Mouse (Mus musculus) left cerebral cortex, adult 8-10 months (tissue): ENCODE data around the gene Pmm2. TPM values are rescaled to one million over a fixed set of nuclear protein-coding genes. Genes with fewer than 3 reads are reported as not detected.

ENCODE experiments used
- DNase-seq, 2 experiments: peaks; one replicate each; pipeline ENCODE4 v3.0.0; 2022; ENCODE audit warnings: low spot score in 2 of 2
- total RNA-seq, 4 experiments: library from RNA; stranded (reverse); gene quantifications; 2 replicates each; pipeline ENCODE4 v1.2.4; 2022

The Pmm2 gene
- total RNA-seq, 4 experiments from 2014 or later = 28.6 to 33.1 (median 29.1) TPM

GRCm38 (mm10) chr16:8656256-8656655, 18.8 kb downstream of the Pmm2 start:
- no peak for DNase-seq

- DNase-seq = no peak
Measured at GRCm38 (mm10) chr16:8658349-8658748, 20.9 kb downstream of the Pmm2 start.

DNA sequence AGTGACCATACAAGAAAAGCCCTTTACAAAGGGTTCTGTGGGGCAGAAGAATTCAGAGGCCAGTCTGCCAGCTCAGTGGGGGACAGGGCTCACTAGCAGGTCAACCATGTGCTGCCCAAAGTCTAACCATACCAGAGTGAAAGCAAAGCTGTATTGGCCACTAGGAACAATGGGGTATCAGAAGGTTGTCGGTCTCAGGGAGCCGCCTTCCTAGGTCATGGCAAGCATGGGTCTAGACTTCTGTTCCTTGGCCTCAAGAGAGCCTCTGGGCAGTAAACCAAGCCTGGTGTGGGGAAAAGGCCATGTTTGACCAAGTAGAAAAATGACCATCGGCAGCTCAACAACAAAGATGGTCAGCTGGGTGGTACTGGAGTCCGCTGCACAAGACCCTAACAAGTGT, 21.3 kb downstream of the Pmm2 start:
- no peak for DNase-seq

DNA sequence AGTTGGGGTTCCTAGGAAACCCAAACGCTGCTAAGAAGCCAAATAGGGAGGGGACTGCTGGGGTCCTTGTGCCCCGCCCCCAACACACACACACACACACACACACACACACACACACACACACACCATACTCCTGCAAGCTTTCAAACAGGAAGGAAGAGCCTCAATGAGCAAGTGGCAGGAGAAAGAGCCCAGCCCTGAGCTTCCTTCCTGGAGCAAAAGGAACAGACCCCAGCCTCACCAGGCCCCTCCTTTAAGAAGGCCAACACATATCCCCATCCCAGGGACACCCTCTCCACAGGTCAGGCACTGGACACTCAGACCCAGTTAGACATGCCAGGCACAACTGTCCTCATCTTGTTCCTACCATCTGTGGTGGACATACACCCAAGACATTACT, 25.5 kb downstream of the Pmm2 start:
- DNase-seq = no peak

DNA sequence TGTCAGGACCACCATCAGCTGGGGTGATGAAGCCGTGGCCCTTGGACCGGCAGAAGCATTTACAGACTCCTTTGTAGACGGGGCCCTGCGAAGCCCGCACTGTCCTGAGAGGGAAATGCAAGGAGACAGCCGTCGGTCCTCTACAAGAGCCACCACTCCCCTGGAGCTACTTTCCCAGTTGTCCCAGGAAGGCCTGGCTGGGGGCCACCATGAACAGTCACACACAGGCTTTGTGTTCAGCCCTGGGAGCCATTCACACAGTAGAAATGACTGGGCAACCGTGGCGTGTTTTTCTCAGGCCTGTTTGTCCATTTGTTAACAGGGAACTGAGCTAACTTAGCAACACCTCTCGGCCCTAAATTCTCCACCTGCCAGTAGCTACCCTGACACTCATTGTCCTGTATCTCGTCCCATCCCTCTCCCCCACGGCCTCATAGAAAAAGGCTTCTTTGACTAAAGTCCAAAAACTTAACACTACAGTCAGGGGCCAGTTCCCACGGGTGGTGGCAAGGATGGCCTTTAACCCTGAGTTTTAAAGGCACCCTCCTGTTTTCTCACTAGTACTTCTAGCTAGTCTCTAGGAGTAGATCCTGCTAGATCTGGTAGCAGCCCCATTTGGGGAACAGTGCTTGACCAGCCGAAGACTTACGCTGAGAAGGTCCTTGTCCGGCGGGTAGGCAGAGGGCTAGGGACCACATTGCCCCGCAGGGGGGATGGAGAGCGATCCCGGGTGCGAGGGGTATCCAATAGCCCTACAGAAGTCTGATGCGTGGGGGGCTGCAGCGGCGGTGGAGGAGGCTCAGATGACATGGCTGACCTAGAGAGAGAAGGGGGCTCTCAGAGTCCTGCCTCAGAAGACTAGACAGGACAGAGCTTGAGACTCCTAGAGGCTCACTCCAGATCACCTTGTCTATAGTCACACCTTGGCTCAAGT, 26.4 kb downstream of the Pmm2 start:
- DNase-seq = no peak

DNA sequence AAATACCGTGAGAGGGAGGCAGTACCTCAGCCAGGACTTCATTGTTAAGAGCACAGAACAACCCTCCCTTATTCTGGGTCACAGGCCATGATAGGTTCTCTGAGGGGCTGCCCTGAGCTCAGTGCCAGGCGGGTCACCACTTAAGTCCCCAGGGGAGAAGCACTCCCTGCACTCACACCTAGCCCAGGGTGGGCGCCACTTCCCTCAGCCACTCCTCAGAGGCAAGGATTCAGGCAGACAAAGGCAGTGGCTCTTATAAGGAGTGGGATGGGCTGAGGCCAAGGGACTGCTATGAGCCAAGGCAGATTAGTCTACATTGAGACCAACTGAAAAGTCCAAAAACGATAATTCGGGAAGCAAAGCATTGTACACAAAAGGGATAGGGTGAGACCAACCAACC, 27.9 kb downstream of the Pmm2 start:
- DNase-seq = no peak

DNA sequence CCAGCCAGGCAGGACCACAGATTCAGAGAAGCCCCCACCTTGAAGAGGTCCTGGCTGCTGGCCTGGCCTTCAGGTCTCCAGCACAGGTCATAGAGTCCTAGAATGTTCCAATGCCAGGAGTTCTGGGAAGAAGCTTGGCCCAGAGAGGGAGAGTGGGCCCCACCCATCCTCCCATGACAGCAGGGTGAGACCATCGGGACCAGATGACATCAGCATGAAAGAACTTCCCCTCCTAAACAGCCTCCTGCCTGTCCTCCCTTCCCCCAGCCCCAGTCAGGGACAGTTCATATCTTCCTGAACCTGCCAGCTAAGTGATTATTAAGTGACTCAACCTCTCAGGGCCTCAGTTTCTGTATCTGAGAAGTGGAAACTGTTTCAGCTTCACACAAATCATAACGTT, 29.0 kb downstream of the Pmm2 start:
- DNase-seq = no peak

- no peak for DNase-seq
Measured at GRCm38 (mm10) chr16:8667261-8667660, 29.8 kb downstream of the Pmm2 start.

GRCm38 (mm10) chr16:8667814-8668213, 30.3 kb downstream of the Pmm2 start:
- no peak for DNase-seq

DNA sequence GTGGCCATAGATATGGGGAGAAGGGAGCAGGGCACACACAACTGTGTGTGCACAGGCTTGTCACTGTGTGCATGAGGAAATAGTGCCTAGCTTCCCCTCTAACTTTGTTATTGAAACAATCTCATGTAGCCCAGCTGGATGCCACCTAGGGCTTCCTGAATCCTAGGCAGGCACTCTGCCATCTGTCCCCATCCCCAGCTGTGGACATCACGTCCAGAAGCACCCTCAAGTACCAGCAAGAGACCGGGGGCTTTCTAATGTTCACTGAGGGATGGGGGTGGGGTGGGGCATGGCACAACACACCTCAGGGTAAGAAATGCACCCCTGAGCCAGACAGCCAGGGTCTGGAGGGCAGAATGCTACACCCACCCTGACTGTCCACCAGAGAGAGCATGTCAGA, 30.9 kb downstream of the Pmm2 start:
- no peak for DNase-seq

DNA sequence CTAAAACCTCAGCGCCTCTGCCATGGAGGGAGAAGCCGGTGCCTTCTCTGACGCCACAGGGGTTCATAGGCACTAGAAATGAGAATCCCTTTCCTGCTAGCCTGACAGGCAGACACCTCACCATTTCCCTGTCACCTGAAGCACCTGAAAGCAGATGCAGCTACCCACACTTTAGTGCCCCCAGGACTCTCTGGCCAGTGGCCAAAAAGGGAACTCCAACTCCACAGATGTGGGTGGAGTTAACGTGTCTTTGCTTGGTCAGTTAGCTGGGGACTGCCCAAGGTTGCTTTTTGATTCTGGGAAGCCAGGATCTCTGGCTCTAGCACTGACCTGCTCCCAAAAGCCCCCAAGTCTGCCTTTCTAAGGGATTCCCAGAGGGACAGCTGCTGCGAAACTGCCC, 32.0 kb downstream of the Pmm2 start:
- no peak for DNase-seq

GRCm38 (mm10) chr16:8670041-8671035, 32.9 kb downstream of the Pmm2 start:
- DNase-seq = no peak

- DNase-seq = peak; percentile 64 to 75
Measured at GRCm38 (mm10) chr16:8671551-8672349, 34.3 kb downstream of the Pmm2 start, which contains the start of gene Carhsp1. Gene Carhsp1, minus strand, starts transcription at chr16:8672155.

GRCm38 (mm10) chr16:8672350-8672687, 34.8 kb downstream of the Pmm2 start:
- no peak for DNase-seq

GRCm38 (mm10) chr16:8672811-8673210, 35.3 kb downstream of the Pmm2 start:
- DNase-seq = no peak

- DNase-seq = no peak
Measured at GRCm38 (mm10) chr16:8673343-8673742, 35.9 kb downstream of the Pmm2 start.

DNA sequence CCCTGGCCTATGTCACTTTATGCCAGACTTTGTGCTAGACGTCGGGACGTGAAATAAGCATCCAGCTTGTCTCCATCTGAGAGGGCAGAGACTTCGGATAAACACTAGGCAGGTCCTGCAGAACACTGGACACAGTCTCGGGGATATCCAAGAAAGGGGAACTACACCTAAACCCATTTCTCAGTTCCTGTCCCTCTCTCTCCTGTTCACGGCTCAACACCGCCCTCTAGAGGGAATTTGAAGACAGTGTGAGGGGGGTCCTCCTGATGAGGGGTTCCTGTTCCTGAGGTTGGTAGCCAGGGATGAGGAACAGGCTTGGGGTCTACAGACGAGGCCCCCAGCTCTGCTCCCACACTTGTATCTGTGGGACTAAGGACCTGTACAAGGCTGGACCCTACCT, 36.7 kb downstream of the Pmm2 start:
- no peak for DNase-seq

- DNase-seq = no peak
Measured at GRCm38 (mm10) chr16:8675559-8675958, 38.1 kb downstream of the Pmm2 start.

DNA sequence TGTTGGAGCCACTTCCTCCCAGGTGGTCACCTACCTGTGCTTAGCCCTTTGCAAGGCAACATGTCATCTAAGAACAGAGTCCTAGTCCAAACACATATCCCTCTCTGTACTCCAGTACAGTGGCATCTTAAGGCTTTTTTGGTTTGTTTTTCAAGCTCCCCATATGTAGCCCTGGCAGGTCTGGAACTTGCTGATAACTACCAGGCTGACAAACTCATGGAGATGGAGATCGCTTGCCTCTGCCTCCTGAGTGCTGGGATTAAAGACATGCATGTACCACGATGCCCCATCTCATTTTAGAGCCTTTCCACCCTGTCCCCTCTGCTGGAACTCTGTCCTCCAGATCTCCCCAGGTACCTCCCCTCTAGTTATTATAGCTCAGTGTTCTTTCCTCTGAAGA, 38.8 kb downstream of the Pmm2 start:
- DNase-seq = no peak

- DNase-seq = no peak
Measured at GRCm38 (mm10) chr16:8676800-8677199, 39.3 kb downstream of the Pmm2 start.

GRCm38 (mm10) chr16:8678035-8678434, 40.6 kb downstream of the Pmm2 start:
- no peak for DNase-seq
